Mouse (Mus musculus) right cerebral cortex, postnatal 25 days (tissue): ENCODE results near the gene Pp2d1.

Experiments used
- DNase-seq: peaks from one replicate; pipeline ENCODE4 v3.0.0; 2022

Gene Pp2d1

GRCm38 (mm10) chr17:53564837-53565236, 25.6 kb upstream of the Pp2d1 start:
- DNase-seq = no peak

- no peak for DNase-seq
Measured at GRCm38 (mm10) chr17:53561458-53562029, 22.3 kb upstream of the Pp2d1 start.

- no peak for DNase-seq
Measured at GRCm38 (mm10) chr17:53559646-53560045, 20.4 kb upstream of the Pp2d1 start.

GRCm38 (mm10) chr17:53557443-53557842, 18.2 kb upstream of the Pp2d1 start:
- DNase-seq = no peak

GRCm38 (mm10) chr17:53554813-53555212, 15.6 kb upstream of the Pp2d1 start:
- no peak for DNase-seq

GRCm38 (mm10) chr17:53554088-53554487, 14.8 kb upstream of the Pp2d1 start:
- DNase-seq = no peak

- DNase-seq = no peak
Measured at GRCm38 (mm10) chr17:53551306-53552299, 12.4 kb upstream of the Pp2d1 start.

GRCm38 (mm10) chr17:53543591-53544324, 4.5 kb upstream of the Pp2d1 start:
- DNase-seq = no peak

GRCm38 (mm10) chr17:53542536-53542935, 3.3 kb upstream of the Pp2d1 start:
- no peak for DNase-seq

GRCm38 (mm10) chr17:53532425-53532824, 6.8 kb downstream of the Pp2d1 start:
- no peak for DNase-seq

GRCm38 (mm10) chr17:53531160-53531559, 8.1 kb downstream of the Pp2d1 start:
- DNase-seq = no peak

- DNase-seq = no peak
Measured at GRCm38 (mm10) chr17:53528034-53528433, 11.2 kb downstream of the Pp2d1 start.

GRCm38 (mm10) chr17:53520509-53520908, 18.7 kb downstream of the Pp2d1 start:
- no peak for DNase-seq

GRCm38 (mm10) chr17:53519364-53519763, 19.9 kb downstream of the Pp2d1 start:
- no peak for DNase-seq

GRCm38 (mm10) chr17:53512311-53512951, 26.8 kb downstream of the Pp2d1 start:
- no peak for DNase-seq

- DNase-seq = no peak
Measured at GRCm38 (mm10) chr17:53502966-53503365, 36.3 kb downstream of the Pp2d1 start.

- DNase-seq = no peak
Measured at GRCm38 (mm10) chr17:53489007-53489378, 50.3 kb downstream of the Pp2d1 start.

GRCm38 (mm10) chr17:53488291-53489006, 50.8 kb downstream of the Pp2d1 start:
- DNase-seq = no peak

GRCm38 (mm10) chr17:53480433-53480832, 58.8 kb downstream of the Pp2d1 start:
- no peak for DNase-seq

GRCm38 (mm10) chr17:53479604-53480041, 59.6 kb downstream of the Pp2d1 start:
- peak; percentile 73 for DNase-seq

- DNase-seq = peak; percentile 100
Measured at GRCm38 (mm10) chr17:53478858-53479603, 60.2 kb downstream of the Pp2d1 start, which contains the start of gene Rab5a. Gene Rab5a, plus strand, starts transcription at chr17:53479234.
